Mouse (Mus musculus) cortical plate, adult 2 months (tissue): ENCODE data around the gene Itga8. TPM values are rescaled to one million over a fixed set of nuclear protein-coding genes. Genes with fewer than 3 reads are reported as not detected.
A peak's percentile ranks its signal among the peaks of the same experiment; 100 is the strongest.

Source experiments
- H3K27ac ChIP-seq: fragments of 200-500 bp; 2 replicates; pipeline ENCODE4 v1.5.1; 2012; ENCODE audit warnings: low read length, control low read depth, inconsistent platforms; ENCODE audit not compliant: insufficient read depth
- H3K4me1 ChIP-seq: fragments of 200-500 bp; 2 replicates; pipeline ENCODE4 v1.6.1; 2011; ENCODE audit warnings: low read length; ENCODE audit not compliant: control insufficient read depth, insufficient read depth
- H3K4me3 ChIP-seq: fragments of 200-500 bp; 2 replicates; pipeline ENCODE4 v1.5.1; 2011; ENCODE audit warnings: mild to moderate bottlenecking, low read length, control low read depth; ENCODE audit not compliant: insufficient read depth
- CTCF ChIP-seq: fragments of 200-500 bp; IDR thresholded peaks from 2 replicates; pipeline ENCODE4 v1.5.1; 2011; ENCODE audit warnings: mild to moderate bottlenecking, control low read depth, low read length; ENCODE audit not compliant: insufficient read depth; ENCODE audit errors: extremely low read depth
- POLR2A ChIP-seq: fragments of 200-500 bp; IDR thresholded peaks from 2 replicates; pipeline ENCODE4 v1.6.1; 2011; ENCODE audit warnings: mild to moderate bottlenecking, low read length, control low read depth; ENCODE audit not compliant: insufficient read depth; ENCODE audit errors: extremely low read depth
- polyA plus RNA-seq: library from polyadenylated mRNA; depleted of rRNA; stranded (reverse); fragments of >200 nt; gene quantifications from 2 replicates; pipeline ENCODE4 v1.2.3, GENCODE M21; 2012

Gene Itga8
- polyA plus RNA-seq, 1 experiment: 5.0 TPM

DNA sequence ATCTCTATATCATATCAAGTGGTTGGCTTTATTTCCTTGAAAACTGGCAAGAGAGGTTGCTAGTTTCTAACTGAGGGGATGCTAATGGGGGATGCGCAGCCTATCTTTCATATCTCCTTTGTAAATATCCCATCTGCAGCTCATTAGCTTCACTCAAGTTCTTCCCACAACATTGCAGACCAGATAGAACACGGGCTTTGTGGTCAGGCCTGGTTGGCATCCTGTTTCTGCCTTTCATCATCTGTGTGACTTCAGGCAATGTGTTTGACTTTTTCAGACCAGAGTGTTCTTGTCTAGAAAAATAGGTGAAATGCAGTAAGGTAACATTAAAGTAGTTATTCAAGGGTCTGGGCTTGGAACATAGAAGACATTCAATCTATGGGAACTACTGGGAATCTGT, 121.1 kb downstream of the Itga8 start:
- Histone ChIP-seq H3K27ac (no peak overlapping the region), H3K4me1 (no peaks in the 10 kb centered on the region), H3K4me3 (no peak overlapping the region)
- TF ChIP-seq POLR2A (no peak), CTCF (no peak)

DNA sequence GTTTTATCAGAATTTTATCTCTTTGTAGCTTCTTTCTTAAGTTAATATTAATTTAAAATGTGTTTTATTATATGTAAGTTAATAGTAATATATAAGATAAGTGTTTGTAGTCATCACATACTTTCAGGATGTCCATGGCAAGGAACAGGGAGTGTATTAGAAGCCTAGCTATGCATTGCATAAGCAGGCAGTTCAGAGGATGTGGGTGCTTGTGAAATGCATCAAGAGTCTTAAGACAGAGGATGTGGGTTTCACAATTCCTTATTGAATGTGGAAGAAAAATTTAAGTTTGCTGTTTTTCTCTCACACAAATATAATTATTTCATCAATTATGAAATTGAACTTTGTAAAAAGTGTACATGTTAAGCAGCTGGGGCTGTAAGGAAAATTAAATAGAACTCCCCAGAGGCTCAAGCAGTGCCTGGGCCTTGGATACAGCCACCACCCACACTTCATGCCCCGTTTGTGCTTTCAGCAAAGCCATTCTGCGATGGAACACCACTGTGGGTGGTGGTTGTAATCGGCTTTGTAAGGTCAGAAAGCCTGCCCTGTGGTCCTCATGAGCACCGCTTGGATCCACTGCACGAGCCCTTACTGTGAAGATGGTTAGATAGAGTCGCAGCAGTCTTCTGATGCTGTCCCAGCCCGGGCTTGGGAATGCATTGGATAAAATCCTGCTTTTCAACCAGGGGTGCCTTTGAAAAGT, 126.8 kb downstream of the Itga8 start:
- H3K4me3 ChIP-seq: no peak overlapping the region
- H3K4me1 ChIP-seq: peaks cover 3% of the 10 kb centered on the region; the same call in 1 of the 2 replicates
- no peak overlapping the region for H3K27ac ChIP-seq
- no peak for TF ChIP-seq CTCF

DNA sequence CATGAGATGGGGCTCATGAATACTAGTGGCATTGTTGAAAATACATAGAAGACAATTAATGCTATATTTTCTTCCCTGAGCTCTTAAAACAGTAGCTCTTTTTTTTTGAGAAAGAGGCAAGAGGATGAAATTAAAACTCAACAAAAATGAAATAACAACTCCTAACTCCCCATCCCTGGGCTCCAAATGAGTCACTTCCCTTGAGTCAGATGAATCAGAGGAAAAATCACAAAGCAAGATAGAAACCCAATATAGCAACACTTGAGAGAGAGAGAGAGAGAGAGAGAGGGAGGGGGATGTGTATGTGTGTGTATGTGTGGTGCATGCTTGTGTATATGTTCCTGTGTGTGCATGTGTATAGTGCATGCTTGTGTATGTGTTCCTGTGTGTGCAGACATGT, 131.5 kb downstream of the Itga8 start:
- Histone ChIP-seq H3K27ac (peak overlapping the region; percentile 89), H3K4me1 (peaks cover 3% of the 10 kb centered on the region; the same call in 1 of the 2 replicates), H3K4me3 (no peak overlapping the region)
- TF ChIP-seq POLR2A (no peak), CTCF (no peak)

DNA sequence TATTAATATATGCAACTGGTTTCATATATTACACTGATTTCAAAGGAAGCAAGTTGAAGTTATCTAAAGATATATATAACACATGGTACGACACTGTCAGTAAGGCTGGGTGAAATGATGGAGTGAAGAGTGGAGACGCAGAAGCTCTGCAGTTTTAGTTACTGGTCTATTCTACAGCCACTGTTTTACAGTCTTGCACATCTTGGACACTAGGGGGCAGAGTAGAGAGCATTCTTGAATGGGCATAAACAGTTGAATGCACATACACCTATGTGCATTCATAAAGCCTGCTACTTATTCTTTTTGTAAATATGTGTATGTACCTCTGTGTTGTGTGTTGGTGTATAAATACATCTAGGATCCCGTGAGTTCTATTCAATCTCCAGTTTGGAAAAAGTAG, 141.2 kb downstream of the Itga8 start:
- TF ChIP-seq CTCF (peak; percentile 33; the same call in 1 of the 2 replicates), POLR2A (no peak)
- no peak overlapping the region for H3K4me3 ChIP-seq
- H3K27ac ChIP-seq: no peak overlapping the region
- H3K4me1 ChIP-seq: no peaks in the 10 kb centered on the region

DNA sequence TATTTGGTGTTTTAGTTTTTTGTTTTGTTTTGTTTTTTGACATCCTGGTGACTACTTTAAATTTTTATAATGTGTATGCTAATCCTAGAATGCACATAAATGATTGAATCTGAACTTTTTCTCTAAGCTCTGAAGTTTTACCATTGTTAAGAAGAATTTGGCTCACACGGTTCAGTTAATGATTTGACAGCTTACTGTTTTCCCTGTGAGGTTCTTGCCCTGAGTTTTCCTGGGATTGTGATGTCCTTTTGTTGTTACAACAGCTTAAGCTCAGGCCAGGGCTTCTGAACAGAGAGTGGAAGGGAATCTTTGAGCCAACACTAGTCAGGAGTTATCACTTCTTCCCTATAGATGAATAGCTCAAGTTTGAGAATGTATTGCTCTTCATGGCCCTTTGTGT, 144.7 kb downstream of the Itga8 start:
- peaks cover 2% of the 10 kb centered on the region for H3K4me1 ChIP-seq
- TF ChIP-seq CTCF (no peak), POLR2A (no peak)
- no peak overlapping the region for H3K27ac ChIP-seq
- H3K4me3 ChIP-seq: no peak overlapping the region

DNA sequence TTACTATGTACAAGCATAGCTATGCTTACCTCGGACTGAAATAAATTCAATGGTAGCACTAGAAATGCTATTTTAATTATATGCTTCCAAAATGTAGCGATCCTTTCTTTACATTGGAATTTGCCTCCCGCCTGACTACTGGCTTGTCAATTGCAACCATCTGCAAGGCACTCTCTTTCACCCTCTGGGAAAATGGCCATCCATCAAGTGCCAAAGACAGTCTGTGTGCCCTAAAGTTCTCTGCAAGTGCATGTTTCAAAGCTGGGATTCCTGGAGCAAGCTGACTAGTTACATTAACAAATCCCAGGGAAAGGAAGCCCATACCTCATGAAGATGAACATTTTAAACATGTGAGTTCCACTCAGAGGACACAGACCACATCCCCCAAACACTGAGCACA, 145.3 kb downstream of the Itga8 start:
- Histone ChIP-seq H3K4me3 (no peak overlapping the region), H3K4me1 (peaks cover 2% of the 10 kb centered on the region), H3K27ac (no peak overlapping the region)
- no peak for TF ChIP-seq POLR2A
- no peak for TF ChIP-seq CTCF

DNA sequence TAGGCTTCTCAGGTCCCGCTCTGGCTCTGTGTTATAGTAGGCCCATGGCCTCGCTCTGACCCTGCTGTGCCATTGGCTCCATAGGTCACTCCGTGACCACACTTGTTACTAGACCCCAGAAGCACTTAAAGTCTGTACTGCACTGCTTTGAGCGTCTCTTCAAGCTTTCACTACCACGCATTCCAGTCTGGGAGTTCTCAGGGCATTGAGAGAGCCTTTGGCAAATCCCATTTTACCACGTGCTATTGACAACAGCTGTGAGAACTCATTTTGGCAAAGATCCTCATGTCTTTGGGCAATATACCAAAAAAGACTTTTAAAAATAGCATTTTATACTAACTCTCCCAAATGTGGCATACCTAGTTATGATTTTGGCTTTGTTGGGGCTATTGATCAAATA, 147.0 kb downstream of the Itga8 start:
- TF ChIP-seq CTCF (no peak), POLR2A (no peak)
- Histone ChIP-seq H3K27ac (no peak overlapping the region), H3K4me1 (peaks cover 2% of the 10 kb centered on the region), H3K4me3 (no peak overlapping the region)

DNA sequence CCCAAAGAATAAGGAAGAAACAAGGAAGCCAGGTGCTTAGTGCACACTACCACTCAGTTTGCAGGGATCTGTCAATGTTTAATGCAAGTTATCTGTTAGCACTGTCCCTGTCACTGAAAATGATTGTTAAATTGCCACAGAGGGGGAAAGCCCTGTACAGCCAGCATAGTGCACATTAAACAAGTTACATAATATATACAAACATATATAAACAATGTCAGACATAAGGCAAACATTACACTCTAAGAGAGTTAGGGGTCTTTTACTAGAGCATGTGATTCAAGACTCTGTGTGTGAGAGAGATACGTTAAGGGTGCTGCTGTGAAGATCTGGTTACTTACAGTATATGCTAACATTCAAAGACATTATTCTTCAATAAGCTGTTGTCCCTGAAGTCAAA, 148.2 kb downstream of the Itga8 start:
- Histone ChIP-seq H3K4me1 (peaks cover 2% of the 10 kb centered on the region), H3K4me3 (no peak overlapping the region), H3K27ac (no peak overlapping the region)
- TF ChIP-seq POLR2A (no peak), CTCF (no peak)

DNA sequence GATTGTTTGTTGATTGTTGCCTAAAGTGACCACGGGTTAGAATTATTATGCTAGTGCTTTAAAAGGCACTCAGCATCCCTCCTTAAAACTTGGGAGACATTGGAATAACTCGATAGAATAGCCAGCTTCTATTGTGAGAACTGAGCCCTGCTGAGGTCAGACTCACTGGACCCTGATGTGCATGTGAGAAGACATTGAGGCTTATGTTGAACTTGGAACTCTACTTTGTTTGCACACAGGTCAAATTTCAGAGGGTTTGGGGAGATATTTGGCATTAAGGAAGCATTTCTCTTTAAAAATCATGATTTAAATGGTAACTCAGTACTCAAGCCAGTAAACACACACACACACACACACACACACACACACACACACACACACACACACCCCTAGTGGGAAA, 153.8 kb downstream of the Itga8 start:
- TF ChIP-seq CTCF (no peak), POLR2A (no peak)
- H3K4me3 ChIP-seq: no peak overlapping the region
- no peak overlapping the region for H3K27ac ChIP-seq
- no peaks in the 10 kb centered on the region for H3K4me1 ChIP-seq

DNA sequence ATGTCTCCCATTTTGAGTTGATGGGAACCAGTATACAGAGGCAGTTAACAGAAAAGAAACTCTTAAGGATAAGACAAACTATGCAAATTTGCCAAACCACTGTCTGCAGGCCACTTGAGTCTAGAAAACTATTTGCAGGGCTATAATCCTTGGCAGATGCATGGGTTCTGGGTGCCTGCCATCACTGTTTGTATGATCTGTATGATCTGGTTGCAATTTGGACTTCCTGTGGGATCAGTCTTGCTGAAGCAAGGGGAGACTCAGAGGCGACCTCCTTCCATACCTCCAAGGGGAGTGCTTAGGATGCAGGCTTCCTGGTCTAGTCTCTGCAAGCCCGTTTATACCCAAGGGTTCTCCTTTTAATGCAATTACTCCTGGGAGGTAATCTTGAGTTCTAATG, 155.1 kb downstream of the Itga8 start:
- TF ChIP-seq CTCF: no peak
- no peak for TF ChIP-seq POLR2A
- H3K4me1 ChIP-seq: no peaks in the 10 kb centered on the region
- no peak overlapping the region for H3K4me3 ChIP-seq
- no peak overlapping the region for H3K27ac ChIP-seq
